Mouse (Mus musculus) midbrain, embryonic 11.5 days (tissue): Measurements from ENCODE around the gene Klhl18. TPM values are rescaled to one million over a fixed set of nuclear protein-coding genes. Genes with fewer than 3 reads are reported as not detected.

ENCODE experiments used
- ATAC-seq: fragments of 200-750 bp; cut with Nextera tagmentation; 2 replicates; pipeline ENCODE4 v1.8.0; 2017; ENCODE audit warnings: moderate TSS enrichment, moderate library complexity; ENCODE audit not compliant: low FRiP score
- DNase-seq: peaks from one replicate; pipeline ENCODE4 v3.0.0; 2015; ENCODE audit warnings: low spot score; ENCODE audit errors: missing footprints
- H3K27ac ChIP-seq: fragments of 300-500 bp; sonication (generic); 2 replicates; pipeline ENCODE4 v1.5.1; 2014; ENCODE audit warnings: low read depth, low read length
- H3K27me3 ChIP-seq: fragments of 300-500 bp; sonication (generic); 2 replicates; pipeline ENCODE4 v1.6.1; 2014; ENCODE audit warnings: mild to moderate bottlenecking, low read length, moderate library complexity, mixed read lengths; ENCODE audit not compliant: control insufficient read depth, insufficient read depth
- H3K36me3 ChIP-seq: fragments of 300-500 bp; sonication (generic); 2 replicates; pipeline ENCODE4 v1.6.1; 2014; ENCODE audit warnings: mild to moderate bottlenecking, low read length, moderate library complexity, mixed read lengths; ENCODE audit not compliant: control insufficient read depth, insufficient read depth
- H3K4me1 ChIP-seq: fragments of 300-500 bp; sonication (generic); 2 replicates; pipeline ENCODE4 v1.6.1; 2014; ENCODE audit warnings: low read length; ENCODE audit not compliant: control insufficient read depth, insufficient read depth
- H3K4me2 ChIP-seq: fragments of 300-500 bp; sonication (generic); 2 replicates; pipeline ENCODE4 v1.6.1; 2014; ENCODE audit warnings: mild to moderate bottlenecking, moderate library complexity
- H3K4me3 ChIP-seq: fragments of 300-500 bp; sonication (generic); 2 replicates; pipeline ENCODE4 v1.5.1; 2014; ENCODE audit warnings: low read depth, low read length
- H3K9ac ChIP-seq: fragments of 300-500 bp; sonication (generic); 2 replicates; pipeline ENCODE4 v1.6.1; 2014; ENCODE audit warnings: low read length
- H3K9me3 ChIP-seq: fragments of 300-500 bp; sonication (generic); 2 replicates; pipeline ENCODE4 v1.6.1; 2016; ENCODE audit warnings: low read length; ENCODE audit not compliant: control insufficient read depth
- whole genome bisulfite sequencing: fragments of 180-500 bp; shearing (Covaris S2); extraction: QIAGEN DNeasy Blood & Tissue Kit; methylation state at CpG from one replicate; pipeline ENCODE4 v1.1.7; 2014; 5-methylcytosine and 5-hydroxymethylcytosine counted together
- polyA plus RNA-seq: library from polyadenylated mRNA; unstranded; fragments of >200 nt; fragmentation: Nextera tagmentation; extraction: Ambion mirVana; gene quantifications from 2 replicates; pipeline ENCODE4 v1.2.1, GENCODE M21; 2014

Klhl18 gene
- polyA plus RNA-seq, 1 experiment from 2014 or later, result 8.5 TPM

DNA sequence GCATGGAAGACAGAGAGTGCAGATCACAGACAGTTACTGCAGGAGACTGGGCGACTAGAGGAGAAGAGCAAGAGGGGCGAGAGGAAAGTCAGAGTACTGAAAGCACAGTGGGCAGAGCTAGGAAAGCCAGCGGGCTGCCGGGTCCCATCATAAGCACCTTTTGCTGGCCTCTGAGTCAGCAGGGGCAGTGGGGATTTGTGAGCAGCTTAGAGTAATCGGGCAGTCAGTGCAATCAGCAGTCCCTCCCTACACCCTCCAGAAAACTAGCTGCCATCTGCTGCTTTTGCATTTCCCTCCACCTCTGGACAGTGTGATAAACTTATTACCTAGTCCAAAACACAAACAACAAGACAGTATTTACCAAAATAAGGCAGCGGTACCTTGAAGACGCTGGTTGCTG lies 14.2 kb downstream of the Klhl18 start:
- H3K36me3 ChIP-seq, result no peaks in the 10 kb centered on the region
- ATAC-seq (no peak), DNase-seq (peak; percentile 76)
- no peaks in the 10 kb centered on the region for H3K27me3 ChIP-seq
- H3K4me2 ChIP-seq, result no peak overlapping the region
- no peak overlapping the region for H3K27ac ChIP-seq
- H3K4me1 ChIP-seq, result no peaks in the 10 kb centered on the region
- no peak overlapping the region for H3K4me3 ChIP-seq
- no peaks in the 10 kb centered on the region for H3K9me3 ChIP-seq
- H3K9ac ChIP-seq, result no peak overlapping the region
- WGBS, result 84% methylated on average over 7 of the region's 7 CpGs

DNA sequence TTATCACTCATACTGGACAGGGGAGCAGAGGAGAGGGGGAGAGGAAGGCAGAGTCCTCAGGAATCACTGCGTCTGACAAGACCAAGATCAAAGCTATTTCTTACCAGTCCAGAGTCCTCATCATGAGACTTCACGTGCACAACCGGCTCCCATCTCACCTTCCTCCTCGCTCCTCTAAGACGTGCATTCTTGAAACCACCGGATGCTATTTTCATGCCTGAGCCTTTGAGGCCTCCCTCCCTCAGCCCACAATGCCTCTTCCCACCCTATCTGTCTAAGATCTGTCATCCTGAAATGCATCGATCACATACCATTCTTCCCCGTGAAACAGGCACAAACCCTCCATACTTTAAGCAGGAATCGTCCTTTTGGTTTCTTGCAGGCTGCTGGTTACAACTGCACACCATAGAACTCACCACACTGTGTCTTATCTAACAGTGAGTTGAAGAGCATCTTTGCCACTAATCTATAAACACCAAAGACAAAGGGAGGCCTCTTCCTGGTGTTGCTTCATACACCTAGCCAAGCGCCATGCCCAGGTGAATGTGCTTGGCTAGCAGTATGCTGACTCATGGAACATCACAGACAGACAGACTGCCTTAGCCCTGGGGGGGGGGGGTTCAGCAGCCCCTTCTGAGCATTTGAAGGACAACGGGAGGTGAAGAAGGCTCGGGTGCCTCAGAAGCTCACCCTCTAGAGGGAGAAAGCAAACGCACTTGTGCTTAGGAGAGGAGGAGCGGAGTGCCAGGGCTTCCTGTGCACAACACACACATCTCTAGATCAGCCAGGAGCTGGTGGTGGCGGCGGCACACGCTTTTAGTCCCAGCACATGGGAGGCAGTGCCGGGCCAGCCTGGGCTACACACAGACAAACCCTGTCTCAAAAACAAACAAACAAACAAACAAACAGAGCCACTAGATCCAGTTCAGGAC lies 15.3 kb downstream of the Klhl18 start:
- Histone ChIP-seq H3K4me3 (no peak overlapping the region), H3K27ac (no peak overlapping the region), H3K4me1 (no peaks in the 10 kb centered on the region), H3K9ac (no peak overlapping the region), H3K4me2 (no peak overlapping the region), H3K27me3 (no peaks in the 10 kb centered on the region), H3K9me3 (no peaks in the 10 kb centered on the region), H3K36me3 (no peaks in the 10 kb centered on the region)
- WGBS, result 86% methylated on average over 18 of the region's 18 CpGs
- ATAC-seq, result no peak
- no peak for DNase-seq

DNA sequence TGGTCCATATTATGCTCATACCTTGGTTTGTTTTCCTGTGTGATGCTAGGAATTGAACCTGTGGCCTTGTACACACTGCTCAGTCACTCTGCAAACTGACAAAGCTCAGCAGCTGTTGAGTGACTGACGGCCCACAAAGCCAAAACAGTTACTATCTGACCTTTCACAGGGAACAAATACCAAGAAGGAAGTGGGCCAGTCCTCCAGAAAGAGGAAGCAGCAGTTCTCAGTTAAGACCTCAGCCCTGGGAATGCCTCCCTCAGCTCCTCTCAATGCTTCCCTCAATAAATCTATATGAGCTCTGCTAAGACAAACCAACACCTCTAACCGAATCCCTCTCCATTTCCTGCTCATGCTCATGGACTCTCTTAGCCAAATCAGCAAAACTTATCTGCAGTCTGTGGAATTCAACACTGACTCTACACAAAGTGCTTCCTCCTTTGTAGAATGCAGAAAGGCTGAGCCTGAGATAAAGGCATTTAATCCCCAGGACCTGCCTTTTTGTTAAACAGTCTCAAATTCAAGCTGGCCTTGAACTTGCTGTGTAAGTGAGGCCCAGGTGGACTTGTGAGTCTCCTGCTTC lies 17.3 kb downstream of the Klhl18 start:
- no peaks in the 10 kb centered on the region for H3K36me3 ChIP-seq
- DNase-seq (peak; percentile 49), ATAC-seq (no peak)
- H3K4me2 ChIP-seq, result no peak overlapping the region
- H3K27me3 ChIP-seq, result no peaks in the 10 kb centered on the region
- 69% methylated on average over 2 of the region's 2 CpGs for whole genome bisulfite sequencing
- H3K9ac ChIP-seq, result no peak overlapping the region
- no peak overlapping the region for H3K27ac ChIP-seq
- no peaks in the 10 kb centered on the region for H3K4me1 ChIP-seq
- no peak overlapping the region for H3K4me3 ChIP-seq
- no peaks in the 10 kb centered on the region for H3K9me3 ChIP-seq

DNA sequence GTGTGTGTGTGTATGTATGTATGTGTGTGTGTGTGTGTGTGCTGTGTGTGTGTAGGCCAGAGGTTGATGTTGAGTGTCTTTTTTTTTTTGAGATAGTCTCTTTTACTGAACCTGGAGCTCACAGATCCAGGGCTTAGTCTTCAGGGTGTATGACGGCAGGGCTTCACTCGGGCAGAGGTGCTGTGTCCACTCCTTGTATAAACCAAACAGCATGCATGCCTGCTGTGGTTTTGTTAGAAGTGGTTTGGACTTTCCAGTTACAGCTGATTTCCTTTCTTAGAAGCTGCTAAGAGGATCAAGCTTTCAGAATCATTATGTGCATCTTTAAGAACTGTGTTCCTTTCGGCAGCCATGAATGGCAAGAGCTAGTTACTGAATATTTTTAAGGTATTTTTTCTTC lies 18.6 kb downstream of the Klhl18 start:
- H3K9me3 ChIP-seq, result no peaks in the 10 kb centered on the region
- no peaks in the 10 kb centered on the region for H3K27me3 ChIP-seq
- no peaks in the 10 kb centered on the region for H3K36me3 ChIP-seq
- no peak overlapping the region for H3K9ac ChIP-seq
- ATAC-seq (no peak), DNase-seq (no peak)
- no peak overlapping the region for H3K4me3 ChIP-seq
- H3K4me1 ChIP-seq, result no peaks in the 10 kb centered on the region
- WGBS, result 81% methylated on average over 3 of the region's 3 CpGs
- no peak overlapping the region for H3K27ac ChIP-seq
- no peak overlapping the region for H3K4me2 ChIP-seq

DNA sequence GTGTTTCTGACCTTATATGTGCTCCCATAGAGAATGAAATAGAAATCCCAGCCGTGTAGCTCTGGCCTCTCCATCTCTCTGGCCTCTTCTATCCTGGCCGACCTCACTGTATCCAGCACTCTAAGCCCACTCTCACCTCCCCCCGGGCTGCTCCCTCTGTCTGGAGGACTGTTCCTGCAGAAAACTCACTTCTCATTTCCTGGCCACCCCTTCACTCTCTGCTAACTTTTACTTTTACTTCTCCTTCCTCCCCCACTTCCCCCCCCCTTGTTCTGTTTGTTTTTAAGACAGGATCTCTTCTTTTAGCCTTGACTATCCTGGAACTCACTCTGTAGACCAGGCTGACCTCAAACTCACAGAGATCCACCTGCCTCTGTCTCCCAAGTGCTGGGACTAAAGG lies 24.0 kb downstream of the Klhl18 start:
- H3K4me2 ChIP-seq, result no peak overlapping the region
- H3K4me1 ChIP-seq, result no peaks in the 10 kb centered on the region
- H3K9me3 ChIP-seq, result no peaks in the 10 kb centered on the region
- H3K36me3 ChIP-seq, result no peaks in the 10 kb centered on the region
- no peak for DNase-seq
- no peak overlapping the region for H3K27ac ChIP-seq
- no peak overlapping the region for H3K4me3 ChIP-seq
- H3K27me3 ChIP-seq, result no peaks in the 10 kb centered on the region
- no peak for ATAC-seq
- no peak overlapping the region for H3K9ac ChIP-seq
- 85% methylated on average over 3 of the region's 3 CpGs for WGBS

DNA sequence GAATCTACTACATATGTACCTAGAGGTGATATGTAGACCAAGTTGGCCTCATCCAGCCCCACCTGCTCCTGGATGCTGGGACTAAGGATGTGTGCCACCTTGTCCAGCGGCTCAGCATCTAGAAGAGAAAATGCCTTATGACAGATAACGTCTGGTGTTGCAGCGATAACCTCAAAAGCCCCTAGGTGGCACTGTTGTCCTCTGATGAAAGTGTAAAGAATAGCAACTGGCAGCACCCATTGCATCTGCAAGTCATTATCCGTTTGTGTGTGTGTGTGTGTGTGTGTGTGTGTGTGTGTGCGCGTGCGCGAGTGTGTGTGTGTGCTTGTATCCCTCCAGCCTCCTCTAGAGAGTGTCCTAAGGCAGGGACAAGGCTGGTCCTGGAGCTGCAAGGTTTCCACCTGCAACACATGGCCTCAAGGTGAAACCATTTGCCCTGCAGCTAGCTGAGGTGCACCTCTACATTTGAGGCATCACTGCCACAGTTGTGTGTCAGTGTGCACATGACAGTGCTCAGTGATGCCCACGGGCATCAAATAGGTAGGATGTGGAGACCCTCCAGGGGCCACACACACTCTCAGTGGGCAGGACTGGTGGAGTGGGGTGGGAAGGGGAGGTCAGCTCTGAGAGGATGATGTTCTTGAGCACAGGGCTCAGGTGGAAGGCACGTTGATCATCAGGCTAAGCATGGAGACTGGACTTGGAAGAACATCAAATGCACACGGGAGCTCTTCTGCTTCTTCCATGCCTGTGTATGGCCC lies 27.5 kb downstream of the Klhl18 start:
- ATAC-seq, result peak; percentile 73
- no peaks in the 10 kb centered on the region for H3K9me3 ChIP-seq
- no peaks in the 10 kb centered on the region for H3K36me3 ChIP-seq
- H3K4me3 ChIP-seq, result no peak overlapping the region
- H3K4me1 ChIP-seq, result no peaks in the 10 kb centered on the region
- DNase-seq, result peak; percentile 98
- no peak overlapping the region for H3K9ac ChIP-seq
- H3K4me2 ChIP-seq, result no peak overlapping the region
- WGBS, result 34% methylated on average over 11 of the region's 11 CpGs
- H3K27ac ChIP-seq, result no peak overlapping the region
- H3K27me3 ChIP-seq, result no peaks in the 10 kb centered on the region

DNA sequence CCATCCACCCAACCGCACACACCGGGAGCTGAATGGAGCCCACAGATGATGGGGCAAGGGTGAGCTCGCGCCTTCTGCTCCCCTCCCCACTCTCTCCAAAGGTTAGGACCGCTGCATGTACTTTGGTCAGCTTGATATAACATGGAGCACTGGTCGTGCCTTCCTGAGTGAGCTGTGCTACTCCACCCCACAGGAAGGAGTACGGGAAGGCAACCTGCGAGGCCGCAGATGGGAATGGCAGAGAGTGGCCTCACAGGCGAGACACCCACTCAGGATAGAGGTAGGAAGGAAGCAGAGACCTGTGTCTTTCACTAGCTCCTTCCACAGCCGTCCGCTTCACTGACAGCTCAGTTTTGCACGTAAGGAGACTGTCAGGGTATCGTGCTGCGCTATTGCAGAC lies 28.1 kb downstream of the Klhl18 start:
- ATAC-seq (peak; percentile 14; the same call in 1 of the 2 replicates), DNase-seq (no peak)
- Histone ChIP-seq H3K9me3 (no peaks in the 10 kb centered on the region), H3K36me3 (no peaks in the 10 kb centered on the region), H3K4me1 (no peaks in the 10 kb centered on the region), H3K9ac (no peak overlapping the region), H3K4me2 (no peak overlapping the region), H3K4me3 (no peak overlapping the region), H3K27ac (no peak overlapping the region), H3K27me3 (no peaks in the 10 kb centered on the region)
- WGBS, result 80% methylated on average over 15 of the region's 15 CpGs

DNA sequence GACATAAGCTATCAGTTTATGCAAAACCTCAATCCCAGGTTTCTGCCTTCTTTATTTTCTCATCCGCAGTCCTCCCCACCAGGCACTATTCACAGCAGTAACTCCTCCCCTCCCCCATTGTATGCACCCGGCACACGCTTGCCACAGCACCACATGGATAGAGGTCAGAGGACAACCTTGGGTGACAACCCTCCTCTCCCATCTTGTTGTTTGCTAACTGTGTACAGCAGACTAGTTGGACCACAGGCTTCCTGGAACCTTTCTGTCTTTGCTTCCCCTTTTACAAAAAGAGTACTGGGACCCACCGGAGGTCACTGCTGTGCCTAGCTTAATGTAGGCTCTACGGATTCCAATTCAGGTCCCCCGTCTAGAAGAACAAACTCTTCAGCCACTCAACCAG lies 35.9 kb downstream of the Klhl18 start:
- Histone ChIP-seq H3K27ac (no peak overlapping the region), H3K9ac (no peak overlapping the region), H3K9me3 (no peaks in the 10 kb centered on the region), H3K27me3 (no peaks in the 10 kb centered on the region), H3K4me1 (no peaks in the 10 kb centered on the region), H3K36me3 (no peaks in the 10 kb centered on the region; the same call in 1 of the 2 replicates), H3K4me3 (no peak overlapping the region), H3K4me2 (no peak overlapping the region)
- ATAC-seq, result no peak
- WGBS, result 91% methylated on average over 6 of the region's 6 CpGs
- peak; percentile 72 for DNase-seq

DNA sequence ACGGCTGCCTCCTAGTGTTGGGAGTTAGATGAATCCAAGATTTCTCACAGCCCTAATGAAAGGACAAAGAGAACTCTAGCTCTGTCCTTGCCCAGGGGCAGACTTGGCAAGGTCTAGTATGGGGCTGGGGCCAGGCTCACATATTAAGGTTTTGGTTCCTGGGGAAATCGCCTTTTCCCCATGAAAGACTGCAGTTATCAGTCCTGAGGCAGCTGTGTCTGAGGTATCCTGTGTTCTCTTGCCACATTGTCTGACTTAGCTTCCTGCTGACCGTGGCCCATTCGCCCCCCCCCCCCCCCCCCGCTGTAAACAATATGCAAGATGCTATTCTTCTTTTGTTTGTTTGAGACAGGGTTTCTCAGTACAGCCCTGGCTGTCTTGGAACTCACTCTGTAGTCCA lies 36.4 kb downstream of the Klhl18 start:
- Histone ChIP-seq H3K36me3 (no peaks in the 10 kb centered on the region; the same call in 1 of the 2 replicates), H3K27me3 (no peaks in the 10 kb centered on the region), H3K4me3 (no peak overlapping the region), H3K27ac (no peak overlapping the region), H3K4me1 (no peaks in the 10 kb centered on the region), H3K9ac (no peak overlapping the region), H3K9me3 (no peaks in the 10 kb centered on the region), H3K4me2 (no peak overlapping the region)
- ATAC-seq (no peak), DNase-seq (no peak)
- 63% methylated on average over 5 of the region's 5 CpGs for WGBS
